Mouse (Mus musculus): ENCODE measurements around the gene Spast. TPM values are rescaled to one million over a fixed set of nuclear protein-coding genes. Genes with fewer than 3 reads are reported as not detected.

The Spast gene
- polyA plus RNA-seq, 1 experiment = 9.5 TPM

- H3K36me3 ChIP-seq (ENCODE audit: control insufficient read depth, insufficient read depth) = peaks cover 62% of the 10 kb centered on the region
Observed at GRCm38 (mm10) chr17:74409722-74410121, 70.9 kb downstream of the Spast start.

GRCm38 (mm10) chr17:74413324-74413723 is 74.5 kb downstream of the Spast start:
- no peak for TF ChIP-seq FOSL1 (IDR thresholded peaks at IDR 0.05; ENCODE audit: insufficient read depth, low read length, poor library complexity, severe bottlenecking)
- TF ChIP-seq USF1 (IDR thresholded peaks at IDR 0.05; ENCODE audit: low read depth) = peak; percentile 76
- no peaks in the 10 kb centered on the region for H3K79me2 ChIP-seq (ENCODE audit: control insufficient read depth, insufficient read depth)
- no peak overlapping the region for H3K4me3 ChIP-seq (ENCODE audit: insufficient read depth, poor library complexity, severe bottlenecking)
- no peaks in the 10 kb centered on the region for H3K27me3 ChIP-seq (ENCODE audit: control insufficient read depth, insufficient read depth, insufficient read length)
- H3K79me3 ChIP-seq (ENCODE audit: low read depth) = no peaks in the 10 kb centered on the region
- H3ac ChIP-seq (ENCODE audit: control insufficient read depth, insufficient read length, low read depth) = no peak overlapping the region
- H3K36me3 ChIP-seq (ENCODE audit: control insufficient read depth, insufficient read depth) = peaks cover 67% of the 10 kb centered on the region

More at GRCm38 (mm10) chr17:74409722-74410121, 70.9 kb downstream of the Spast start:
- no peak overlapping the region for H3ac ChIP-seq (ENCODE audit: control insufficient read depth, insufficient read length, low read depth)
- H3K79me3 ChIP-seq (ENCODE audit: low read depth) = no peaks in the 10 kb centered on the region
- no peaks in the 10 kb centered on the region for H3K79me2 ChIP-seq (ENCODE audit: control insufficient read depth, insufficient read depth)
- H3K27me3 ChIP-seq (ENCODE audit: control insufficient read depth, insufficient read depth, insufficient read length) = no peaks in the 10 kb centered on the region
- no peak overlapping the region for H3K4me3 ChIP-seq (ENCODE audit: insufficient read depth, poor library complexity, severe bottlenecking)
- no peak for TF ChIP-seq USF1 (IDR thresholded peaks at IDR 0.05; ENCODE audit: low read depth)
- no peak for TF ChIP-seq FOSL1 (IDR thresholded peaks at IDR 0.05; ENCODE audit: insufficient read depth, low read length, poor library complexity, severe bottlenecking)
- TF ChIP-seq MYOG (IDR thresholded peaks at IDR 0.05; ENCODE audit: control insufficient read depth, extremely low read depth, insufficient read length) = no peak
- TF ChIP-seq MYOD1 (IDR thresholded peaks at IDR 0.05; ENCODE audit: control insufficient read depth, insufficient read length, low read depth) = no peak
- TF ChIP-seq MAX (IDR thresholded peaks at IDR 0.05) = no peak
- no peak for TF ChIP-seq CTCF (IDR thresholded peaks at IDR 0.05; ENCODE audit: control insufficient read depth, insufficient read depth, insufficient read length)
- no peak for TF ChIP-seq CEBPB (IDR thresholded peaks at IDR 0.05; ENCODE audit: low read depth)

- no peaks in the 10 kb centered on the region for H3K27me3 ChIP-seq (ENCODE audit: control insufficient read depth, insufficient read depth, insufficient read length)
- peaks cover 61% of the 10 kb centered on the region for H3K36me3 ChIP-seq (ENCODE audit: control insufficient read depth, insufficient read depth)
- no peak for TF ChIP-seq MAX (IDR thresholded peaks at IDR 0.05)
- TF ChIP-seq FOSL1 (IDR thresholded peaks at IDR 0.05; ENCODE audit: insufficient read depth, low read length, poor library complexity, severe bottlenecking) = no peak
- TF ChIP-seq MYOD1 (IDR thresholded peaks at IDR 0.05; ENCODE audit: control insufficient read depth, insufficient read length, low read depth) = no peak
- TF ChIP-seq CEBPB (IDR thresholded peaks at IDR 0.05; ENCODE audit: low read depth) = no peak
- no peak for TF ChIP-seq CTCF (IDR thresholded peaks at IDR 0.05; ENCODE audit: control insufficient read depth, insufficient read depth, insufficient read length)
- no peak for TF ChIP-seq USF1 (IDR thresholded peaks at IDR 0.05; ENCODE audit: low read depth)
- TF ChIP-seq MYOG (IDR thresholded peaks at IDR 0.05; ENCODE audit: control insufficient read depth, extremely low read depth, insufficient read length) = no peak
- H3K4me3 ChIP-seq (ENCODE audit: insufficient read depth, poor library complexity, severe bottlenecking) = no peak overlapping the region
- H3K79me3 ChIP-seq (ENCODE audit: low read depth) = no peaks in the 10 kb centered on the region
- H3K79me2 ChIP-seq (ENCODE audit: control insufficient read depth, insufficient read depth) = no peaks in the 10 kb centered on the region
- no peak overlapping the region for H3ac ChIP-seq (ENCODE audit: control insufficient read depth, insufficient read length, low read depth)
Observed at GRCm38 (mm10) chr17:74414671-74415070, 75.9 kb downstream of the Spast start.

GRCm38 (mm10) chr17:74416841-74417360 is 78.1 kb downstream of the Spast start:
- Histone ChIP-seq H3K79me2 (ENCODE audit: control insufficient read depth, insufficient read depth) (no peaks in the 10 kb centered on the region), H3ac (ENCODE audit: control insufficient read depth, insufficient read length, low read depth) (no peak overlapping the region), H3K4me3 (ENCODE audit: insufficient read depth, poor library complexity, severe bottlenecking) (no peak overlapping the region), H3K79me3 (ENCODE audit: low read depth) (no peaks in the 10 kb centered on the region), H3K27me3 (ENCODE audit: control insufficient read depth, insufficient read depth, insufficient read length) (no peaks in the 10 kb centered on the region), H3K36me3 (ENCODE audit: control insufficient read depth, insufficient read depth) (peaks cover 56% of the 10 kb centered on the region)
- TF ChIP-seq MYOG (IDR thresholded peaks at IDR 0.05; ENCODE audit: control insufficient read depth, extremely low read depth, insufficient read length) (no peak), MYOD1 (IDR thresholded peaks at IDR 0.05; ENCODE audit: control insufficient read depth, insufficient read length, low read depth) (no peak), USF1 (IDR thresholded peaks at IDR 0.05; ENCODE audit: low read depth) (no peak), CEBPB (IDR thresholded peaks at IDR 0.05; ENCODE audit: low read depth) (no peak), FOSL1 (IDR thresholded peaks at IDR 0.05; ENCODE audit: insufficient read depth, low read length, poor library complexity, severe bottlenecking) (no peak), CTCF (IDR thresholded peaks at IDR 0.05; ENCODE audit: control insufficient read depth, insufficient read depth, insufficient read length) (no peak), MAX (IDR thresholded peaks at IDR 0.05) (no peak)

GRCm38 (mm10) chr17:74418171-74418570 is 79.4 kb downstream of the Spast start:
- Histone ChIP-seq H3K27me3 (ENCODE audit: control insufficient read depth, insufficient read depth, insufficient read length) (no peaks in the 10 kb centered on the region), H3K4me3 (ENCODE audit: insufficient read depth, poor library complexity, severe bottlenecking) (no peak overlapping the region), H3K79me2 (ENCODE audit: control insufficient read depth, insufficient read depth) (no peaks in the 10 kb centered on the region), H3K79me3 (ENCODE audit: low read depth) (no peaks in the 10 kb centered on the region), H3ac (ENCODE audit: control insufficient read depth, insufficient read length, low read depth) (no peak overlapping the region), H3K36me3 (ENCODE audit: control insufficient read depth, insufficient read depth) (peaks cover 52% of the 10 kb centered on the region)
- TF ChIP-seq MYOD1 (IDR thresholded peaks at IDR 0.05; ENCODE audit: control insufficient read depth, insufficient read length, low read depth) = no peak
- no peak for TF ChIP-seq CTCF (IDR thresholded peaks at IDR 0.05; ENCODE audit: control insufficient read depth, insufficient read depth, insufficient read length)
- TF ChIP-seq USF1 (IDR thresholded peaks at IDR 0.05; ENCODE audit: low read depth) = no peak
- TF ChIP-seq MAX (IDR thresholded peaks at IDR 0.05) = no peak
- TF ChIP-seq FOSL1 (IDR thresholded peaks at IDR 0.05; ENCODE audit: insufficient read depth, low read length, poor library complexity, severe bottlenecking) = no peak

GRCm38 (mm10) chr17:74420656-74421055 is 81.9 kb downstream of the Spast start:
- Histone ChIP-seq H3ac (ENCODE audit: control insufficient read depth, insufficient read length, low read depth) (no peak overlapping the region), H3K36me3 (ENCODE audit: control insufficient read depth, insufficient read depth) (peaks cover 58% of the 10 kb centered on the region), H3K79me2 (ENCODE audit: control insufficient read depth, insufficient read depth) (no peaks in the 10 kb centered on the region), H3K79me3 (ENCODE audit: low read depth) (no peaks in the 10 kb centered on the region), H3K4me3 (ENCODE audit: insufficient read depth, poor library complexity, severe bottlenecking) (no peak overlapping the region), H3K27me3 (ENCODE audit: control insufficient read depth, insufficient read depth, insufficient read length) (no peaks in the 10 kb centered on the region)
- TF ChIP-seq MAX (IDR thresholded peaks at IDR 0.05) = no peak
- TF ChIP-seq CEBPB (IDR thresholded peaks at IDR 0.05; ENCODE audit: low read depth) = no peak
- TF ChIP-seq MYOG (IDR thresholded peaks at IDR 0.05; ENCODE audit: control insufficient read depth, extremely low read depth, insufficient read length) = no peak
- no peak for TF ChIP-seq MYOD1 (IDR thresholded peaks at IDR 0.05; ENCODE audit: control insufficient read depth, insufficient read length, low read depth)
- no peak for TF ChIP-seq USF1 (IDR thresholded peaks at IDR 0.05; ENCODE audit: low read depth)
- TF ChIP-seq FOSL1 (IDR thresholded peaks at IDR 0.05; ENCODE audit: insufficient read depth, low read length, poor library complexity, severe bottlenecking) = no peak
- no peak for TF ChIP-seq CTCF (IDR thresholded peaks at IDR 0.05; ENCODE audit: control insufficient read depth, insufficient read depth, insufficient read length)
